Mouse (Mus musculus) heart, postnatal 4 days (tissue): Measurements from ENCODE around the gene Mrpl55. TPM values are rescaled to one million over a fixed set of nuclear protein-coding genes. Genes with fewer than 3 reads are reported as not detected.

Source experiments
- DNase-seq: peaks from one replicate; pipeline ENCODE4 v3.0.0; 2021
- total RNA-seq, 2 experiments: library from RNA; stranded (reverse); gene quantifications; 2 replicates each; pipeline ENCODE4 v1.2.3; 2021

Mrpl55 gene
- total RNA-seq, 2 experiments from 2014 or later: 74.1 to 75.1 TPM

DNA sequence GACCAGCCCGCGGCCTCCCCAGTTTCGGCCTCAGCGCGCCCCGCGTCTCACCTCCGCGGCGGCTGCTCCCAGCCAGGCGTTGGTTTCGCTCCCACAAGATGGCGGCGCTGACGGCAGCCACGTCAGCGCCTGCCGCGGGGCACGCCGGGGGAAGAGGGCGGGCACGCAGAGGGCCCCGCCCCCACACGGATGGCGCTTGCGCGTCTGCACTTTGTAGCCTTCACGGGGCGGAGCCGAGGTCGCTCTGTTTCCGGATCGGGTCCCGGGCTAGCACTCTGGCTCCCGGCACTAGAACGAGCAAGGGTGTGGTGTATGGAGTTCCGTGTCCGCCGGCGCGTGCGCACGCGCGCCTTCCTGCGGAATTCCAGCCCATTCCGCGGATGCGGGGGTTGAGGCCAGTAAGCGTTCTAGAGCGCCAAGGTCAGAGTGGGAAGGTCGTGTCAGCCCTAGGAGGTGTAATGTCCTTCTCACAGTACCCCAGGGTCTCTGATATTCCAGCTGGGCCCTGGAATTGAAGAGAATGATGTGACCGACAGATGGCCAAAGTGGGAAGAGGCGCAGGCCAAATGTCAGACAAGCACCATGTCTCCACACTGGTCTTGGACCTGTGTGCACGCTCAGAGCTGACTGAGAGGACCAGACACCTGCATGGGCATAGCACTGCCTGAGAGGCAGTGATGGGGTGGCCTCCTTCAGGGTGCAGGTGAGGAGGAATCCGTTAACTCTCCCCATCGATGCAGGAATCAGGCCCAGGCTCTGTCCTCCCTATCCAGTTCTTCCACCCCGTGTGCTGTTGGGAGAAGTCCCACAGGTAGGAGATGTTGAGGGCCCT, 26.1 kb downstream of the Mrpl55 start, which contains the start of gene Arf1:
Gene Arf1 (minus strand): TSS at position 149 of the 832 bp plus-strand sequence.
- DNase-seq: peak; percentile 98

DNA sequence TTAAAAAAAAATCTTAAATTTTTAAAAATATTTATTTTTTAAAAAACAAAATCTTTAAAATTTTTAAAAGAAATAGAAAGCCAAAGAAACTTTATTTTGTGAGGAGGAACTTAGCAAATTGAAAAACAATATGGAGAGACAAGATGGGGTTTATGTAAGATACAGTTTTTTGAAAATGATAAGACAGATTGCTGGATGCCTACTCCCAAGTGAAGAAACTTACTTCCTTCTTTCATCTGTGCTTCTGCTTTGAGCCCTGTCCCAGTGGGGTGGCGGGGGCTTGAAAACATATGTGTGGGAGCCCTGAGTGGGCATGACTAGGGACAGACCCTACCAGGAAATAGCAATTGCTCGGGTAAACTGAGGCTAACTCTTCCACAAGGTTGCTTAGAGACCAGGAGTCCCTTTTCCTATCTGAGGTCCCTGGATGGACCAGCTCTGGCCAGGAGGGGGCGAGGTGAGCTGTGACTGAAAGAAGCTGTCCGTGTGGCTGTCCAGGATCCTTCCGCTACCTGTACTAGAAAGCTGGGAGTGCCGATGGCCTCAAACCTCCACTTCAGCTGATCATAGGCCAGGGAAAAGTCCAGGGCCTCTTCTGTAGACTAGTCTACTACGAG, 28.0 kb downstream of the Mrpl55 start:
- peak; percentile 75 for DNase-seq

DNA sequence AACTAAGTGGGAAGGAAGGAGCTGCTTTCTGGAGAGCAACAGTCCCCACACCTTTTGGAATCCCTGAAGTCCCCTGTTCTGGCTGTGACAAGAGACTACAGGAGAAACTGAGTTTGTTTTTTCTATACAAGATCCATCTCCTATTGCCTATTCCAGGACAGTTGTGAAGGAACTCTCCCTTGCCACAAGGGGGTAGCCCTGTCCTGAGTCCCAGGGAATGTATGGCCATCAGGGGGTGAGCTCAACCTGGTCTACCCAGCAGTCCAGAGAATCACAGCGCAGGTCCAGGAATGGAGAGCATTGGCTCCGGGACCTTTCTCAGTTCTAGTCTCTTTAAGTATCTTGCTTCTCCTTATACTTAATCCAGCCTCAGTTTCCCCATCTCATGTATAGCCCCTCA, 30.5 kb downstream of the Mrpl55 start:
- no peak for DNase-seq

DNA sequence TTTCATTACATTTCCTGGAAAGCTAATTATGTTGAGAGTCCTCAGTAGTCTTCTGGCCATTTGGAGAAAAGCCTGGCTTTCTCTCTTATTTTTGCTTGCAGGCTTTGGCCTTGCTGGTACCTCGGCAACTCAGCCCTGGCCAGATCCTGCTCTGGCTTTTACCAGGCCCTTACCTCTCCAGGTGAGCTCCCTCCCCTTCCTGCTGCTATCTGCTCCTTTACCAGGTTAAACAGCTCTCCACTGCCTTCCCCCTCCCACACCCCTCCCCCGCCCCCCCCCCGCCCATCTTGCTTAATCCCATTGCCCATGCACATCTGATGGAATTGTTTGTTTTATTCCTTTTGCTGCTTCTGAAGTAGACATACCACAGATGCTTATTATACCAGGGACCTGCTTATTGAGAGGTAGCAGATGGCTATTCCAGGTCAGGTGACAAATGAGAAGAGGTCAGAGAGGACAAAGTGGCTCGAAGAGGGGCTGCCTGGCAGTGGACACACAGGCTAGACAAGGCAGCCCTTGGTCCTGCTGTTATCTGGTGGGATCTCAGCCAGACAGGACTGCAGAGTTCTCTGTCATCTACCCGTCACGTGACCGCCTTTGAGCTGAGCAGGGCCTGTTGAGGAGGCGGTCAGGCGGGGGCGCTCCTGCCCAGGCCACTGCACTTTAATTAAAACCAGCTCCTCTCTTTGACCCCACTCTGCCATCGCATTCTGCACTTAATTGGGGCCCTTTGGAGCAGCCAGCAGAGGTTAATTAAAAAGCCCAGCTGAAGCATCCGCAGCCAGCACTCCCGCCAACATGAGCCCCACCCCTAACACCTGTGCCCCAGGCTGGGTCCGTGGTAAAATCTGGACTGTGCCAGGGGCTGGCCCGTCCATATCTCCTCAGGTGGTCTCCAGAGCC, 36.5 kb downstream of the Mrpl55 start:
- DNase-seq: peak; percentile 82

DNA sequence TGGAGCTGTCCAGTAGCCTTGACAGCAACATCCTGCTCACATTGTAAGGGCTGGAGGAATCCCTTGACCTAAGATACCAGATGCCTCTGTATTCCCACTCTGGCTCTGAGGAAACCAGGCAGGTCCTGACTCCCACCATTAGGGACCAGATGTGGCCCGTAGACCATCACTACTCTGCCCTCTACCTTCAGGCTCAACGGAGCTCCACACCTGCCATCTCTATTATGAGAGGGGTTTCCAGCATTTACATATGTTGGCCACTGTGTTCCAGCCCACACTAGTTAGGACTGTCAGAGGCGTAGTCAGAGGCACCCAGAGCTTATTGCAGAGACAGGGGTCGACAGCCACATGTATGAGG, 37.1 kb downstream of the Mrpl55 start:
- DNase-seq: no peak

DNA sequence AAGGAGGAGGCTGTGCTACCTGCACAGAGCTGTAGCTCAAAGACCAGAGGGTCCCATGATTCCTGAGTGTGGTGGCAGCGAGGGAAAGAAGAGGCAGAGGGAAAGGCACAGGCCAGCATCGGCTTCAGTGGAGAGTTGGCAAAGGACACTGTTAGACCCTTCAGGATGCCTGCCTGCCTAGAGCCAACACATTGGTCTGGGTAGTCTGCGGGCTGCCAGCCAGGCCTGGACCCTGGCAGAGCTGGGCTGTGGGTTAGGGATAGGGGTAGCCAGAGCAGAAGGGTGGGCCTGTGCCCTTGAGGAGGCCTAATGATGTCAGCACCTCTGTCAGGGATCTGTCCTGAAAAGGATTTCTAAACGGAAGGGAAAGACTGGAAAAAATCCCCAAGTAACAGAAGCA, 37.5 kb downstream of the Mrpl55 start:
- DNase-seq: no peak

DNA sequence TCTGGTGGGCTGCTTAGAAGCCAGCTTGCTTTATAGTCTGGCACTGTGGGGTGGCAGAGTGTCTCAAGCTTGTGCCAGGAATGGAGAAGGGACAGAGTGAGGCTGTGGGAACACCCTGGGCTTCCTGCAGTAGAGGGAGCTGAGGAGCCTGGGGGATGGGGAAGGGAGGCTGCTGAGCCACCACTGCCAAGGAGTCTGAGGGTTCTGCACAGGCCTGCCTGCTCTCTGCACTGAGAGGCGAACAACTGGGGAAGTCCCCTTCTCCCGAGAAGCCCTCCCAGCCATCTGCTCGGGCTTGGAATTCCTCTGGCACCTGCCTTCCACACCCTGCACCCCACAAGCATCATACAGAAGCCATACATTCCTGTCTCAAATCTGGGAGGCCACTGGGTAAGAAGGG, 39.6 kb downstream of the Mrpl55 start:
- no peak for DNase-seq

DNA sequence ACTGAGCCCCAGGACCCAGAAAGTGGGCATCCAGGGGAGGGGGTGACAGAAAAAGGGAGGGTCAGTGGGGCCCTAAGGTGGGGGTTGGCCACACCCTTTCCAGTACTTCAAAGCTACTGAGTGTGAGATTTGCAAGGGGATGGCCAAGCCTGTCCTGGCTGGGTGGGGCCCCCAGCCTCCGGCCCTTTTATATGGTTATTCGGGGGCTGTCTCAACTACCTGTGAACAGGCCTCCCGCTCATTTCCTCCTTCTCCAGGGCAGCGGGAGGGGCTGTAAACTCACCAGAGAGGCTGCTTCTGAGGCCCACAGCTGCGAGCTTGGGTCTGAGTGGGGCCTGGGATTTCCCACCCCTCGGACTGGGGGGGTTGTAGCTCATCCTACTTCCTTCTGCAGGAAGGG, 41.6 kb downstream of the Mrpl55 start:
- no peak for DNase-seq

DNA sequence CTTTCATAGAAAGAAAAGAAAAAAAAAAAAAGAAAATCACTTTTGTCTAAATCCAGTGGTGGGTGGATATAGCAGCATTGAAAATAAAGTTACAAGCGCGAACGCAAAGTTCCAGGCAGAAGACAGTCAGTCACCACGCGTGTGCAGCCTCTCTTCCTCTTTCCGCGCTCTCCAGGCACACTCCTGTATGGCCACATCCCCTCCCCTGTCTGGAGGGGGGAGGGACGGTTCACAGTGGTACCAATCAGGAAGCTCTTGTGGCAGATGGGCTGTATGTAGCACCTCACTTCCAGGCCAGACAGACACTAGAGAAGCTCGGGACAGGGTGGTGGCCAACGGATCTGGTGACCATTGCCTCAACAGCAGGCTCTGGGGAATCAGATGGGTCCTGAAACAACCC, 45.8 kb downstream of the Mrpl55 start:
- DNase-seq: no peak

Other genes starting within 250 kb of the Mrpl55 start
- 10 to 100 TPM; 46.8 to 50.0 TPM for gene Hist3h2a, start 247.8 kb upstream of the Mrpl55 start, total RNA-seq
- gene Trim17, start 247.8 kb upstream of the Mrpl55 start, total RNA-seq: under 1 TPM in 1 of 2 experiments, not detected in 1; 0.10 TPM
- gene Trim11, start 224.4 kb upstream of the Mrpl55 start, total RNA-seq: 10 to 100 TPM; 21.3 TPM
- 100 to 1,000 TPM; 436 to 453 TPM for gene Obscn, start 66.1 kb upstream of the Mrpl55 start, total RNA-seq
- 10 to 100 TPM; 12.9 to 13.1 TPM for gene Iba57, start 38.7 kb upstream of the Mrpl55 start, total RNA-seq
- gene Gjc2, start 19.3 kb upstream of the Mrpl55 start, total RNA-seq: under 1 TPM; 0.70 to 0.79 TPM
- 10 to 100 TPM; 63.3 to 67.9 TPM for gene Guk1, start 10.3 kb upstream of the Mrpl55 start, total RNA-seq
- gene 2310033P09Rik, start 5.8 kb downstream of the Mrpl55 start, total RNA-seq: 10 to 100 TPM; 10.6 to 12.4 TPM
- 100 to 1,000 TPM; 389 to 395 TPM for gene Arf1, start 25.8 kb downstream of the Mrpl55 start, total RNA-seq
- gene Wnt3a, start 88.3 kb downstream of the Mrpl55 start, total RNA-seq: not detected
- gene Wnt9a, start 104.4 kb downstream of the Mrpl55 start, total RNA-seq: 1 to 10 TPM; 5.6 to 5.7 TPM
- gene Prss38, start 173.2 kb downstream of the Mrpl55 start, total RNA-seq: not detected
- 10 to 100 TPM; 14.8 to 16.3 TPM for gene Jmjd4, start 247.6 kb downstream of the Mrpl55 start, total RNA-seq
- 10 to 100 TPM; 40.8 to 45.5 TPM for gene Snap47, start 248.7 kb downstream of the Mrpl55 start, total RNA-seq